Mouse (Mus musculus): ENCODE data around the gene Zfp385a. TPM values are rescaled to one million over a fixed set of nuclear protein-coding genes. Genes with fewer than 3 reads are reported as not detected.
A peak's percentile ranks its signal among the peaks of the same experiment; 100 is the strongest.

Zfp385a gene
- total RNA-seq, 2 experiments from 2014 or later, result 0.30 to 4.2 TPM

DNA sequence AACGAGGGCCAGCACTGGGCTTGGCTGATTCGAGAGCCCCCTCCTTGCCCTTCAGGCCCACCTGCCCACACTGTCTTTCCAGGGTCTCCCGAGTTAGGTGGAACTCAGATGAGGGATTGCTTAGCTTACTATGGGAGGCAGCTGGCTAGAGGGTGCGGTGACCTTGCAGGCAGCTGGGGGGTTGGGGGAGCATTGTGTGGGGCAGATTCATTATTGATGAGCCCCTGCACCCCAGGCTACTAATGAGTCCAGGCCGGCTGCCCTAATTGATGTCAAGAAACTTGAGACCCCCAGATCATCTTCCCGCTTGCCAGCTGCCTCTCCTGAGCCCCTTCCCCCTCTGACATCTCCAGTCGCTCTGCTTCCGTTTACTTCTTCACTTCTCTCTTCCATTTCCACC, 1.7 kb upstream of the Zfp385a start:
- no peak for ATAC-seq (replicated peaks; ENCODE audit: low FRiP score, poor library complexity, severe bottlenecking)

DNA sequence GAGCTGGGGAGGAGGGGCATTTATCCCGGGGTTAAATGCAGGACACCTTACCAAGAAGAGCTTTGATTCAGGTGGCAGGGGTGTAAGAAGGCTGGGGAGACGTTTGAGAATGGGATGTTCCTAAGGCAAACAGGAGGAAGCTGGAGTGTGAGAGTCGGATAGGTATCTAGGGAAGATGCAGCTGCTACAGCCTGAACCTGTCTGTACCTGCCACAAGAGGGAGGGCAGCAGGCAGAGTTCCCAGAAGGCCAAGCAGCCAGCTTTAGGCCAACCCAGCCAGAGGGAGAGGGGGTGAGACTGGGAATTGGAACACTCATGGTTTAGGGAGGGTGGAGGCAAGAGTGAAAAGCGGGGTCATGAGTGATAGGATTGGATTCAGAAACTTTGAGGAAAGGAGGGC, 893 bp upstream of the Zfp385a start:
- no peak for ATAC-seq (replicated peaks; ENCODE audit: low FRiP score, poor library complexity, severe bottlenecking)

DNA sequence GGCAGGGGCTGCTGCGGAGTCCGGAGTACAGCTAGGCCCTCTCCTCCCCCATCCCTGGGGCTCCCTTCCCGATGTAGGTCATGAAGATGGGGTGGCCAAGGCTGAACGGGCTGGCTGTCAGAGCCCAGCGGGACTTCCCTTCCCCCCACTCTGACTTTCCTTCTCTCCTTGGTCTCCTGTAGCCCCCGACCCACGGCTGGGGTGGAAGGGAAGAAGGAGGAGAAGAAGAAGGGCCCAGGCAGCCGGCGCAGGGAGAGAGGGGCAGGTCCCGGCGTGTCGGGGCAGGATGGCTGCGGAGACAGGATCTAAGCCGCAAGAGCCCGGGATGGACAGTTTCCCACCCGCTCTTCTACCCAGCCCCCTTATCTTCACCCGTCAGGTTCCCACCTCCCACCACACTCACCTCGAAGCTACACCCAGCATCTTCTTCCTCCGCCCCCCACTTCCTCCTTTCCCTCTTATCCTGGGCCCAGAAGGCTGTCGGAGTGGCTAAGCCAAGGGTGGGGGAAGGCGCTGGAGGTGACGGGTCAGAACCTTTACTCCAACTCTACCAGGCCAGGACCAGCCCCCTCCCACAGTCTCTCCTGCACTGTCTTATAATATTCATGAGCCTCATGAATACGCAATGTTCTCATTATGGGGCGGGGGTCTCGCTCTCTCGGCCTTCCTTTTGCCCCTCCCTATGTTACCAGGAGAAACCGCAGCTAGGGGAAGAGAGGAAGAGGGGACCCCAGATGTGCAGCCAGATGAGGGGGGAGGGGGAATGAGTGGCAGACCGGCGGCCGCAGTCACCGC, 530 bp downstream of the Zfp385a start:
- ATAC-seq (replicated peaks; ENCODE audit: low FRiP score, poor library complexity, severe bottlenecking), result no peak

DNA sequence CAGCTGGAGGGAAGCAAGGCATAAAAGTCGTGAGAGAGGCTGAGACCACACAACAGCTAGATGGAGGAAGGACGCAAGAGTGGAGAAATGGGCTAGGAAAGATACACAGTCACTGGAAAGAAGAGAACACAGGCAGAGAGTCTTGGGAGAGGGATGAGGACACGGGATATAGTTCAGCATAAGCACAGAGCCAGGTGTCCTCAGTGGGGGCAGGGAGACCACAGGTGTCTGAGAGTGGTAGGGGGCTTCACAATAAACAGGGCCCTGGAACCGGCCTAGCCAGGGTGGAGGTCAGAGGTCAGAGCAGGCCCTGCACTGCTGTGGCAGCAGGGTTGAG, 1.1 kb downstream of the Zfp385a start:
- no peak for ATAC-seq (replicated peaks; ENCODE audit: low FRiP score, poor library complexity, severe bottlenecking)

DNA sequence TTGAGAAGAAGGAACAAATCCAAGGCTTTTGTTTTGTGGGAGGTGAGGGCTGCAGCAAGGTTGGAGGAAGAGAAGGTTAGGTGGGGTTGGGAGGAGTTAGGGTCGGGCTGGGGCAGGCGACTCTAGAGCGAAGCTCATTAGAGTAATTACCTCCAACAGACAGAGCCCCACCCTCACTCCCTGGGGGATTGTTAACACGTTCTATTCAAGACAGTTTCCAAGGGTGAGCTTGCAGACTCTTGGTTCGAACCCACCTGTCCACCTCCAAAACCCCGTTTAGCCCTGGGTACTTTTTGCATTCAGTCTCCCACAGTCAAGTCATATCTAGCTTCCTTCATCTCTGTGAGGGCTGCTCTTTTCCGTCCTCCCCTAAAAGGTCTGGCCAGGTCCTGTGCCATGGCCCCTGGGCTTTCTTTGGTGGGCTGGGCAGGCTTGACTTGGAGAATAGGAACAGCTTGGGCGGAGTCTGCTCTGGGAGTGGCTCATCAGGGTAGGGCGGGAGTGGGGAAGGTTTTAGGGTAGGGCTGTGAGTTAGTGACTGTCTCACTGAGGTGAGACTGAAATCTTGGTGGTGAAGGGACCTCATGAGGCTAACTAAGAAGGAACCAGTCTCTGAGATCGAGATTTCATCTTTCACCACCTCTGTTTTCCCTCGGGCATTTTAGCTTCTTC, 2.8 kb downstream of the Zfp385a start:
- ATAC-seq (replicated peaks; ENCODE audit: low FRiP score, poor library complexity, severe bottlenecking), result no peak

DNA sequence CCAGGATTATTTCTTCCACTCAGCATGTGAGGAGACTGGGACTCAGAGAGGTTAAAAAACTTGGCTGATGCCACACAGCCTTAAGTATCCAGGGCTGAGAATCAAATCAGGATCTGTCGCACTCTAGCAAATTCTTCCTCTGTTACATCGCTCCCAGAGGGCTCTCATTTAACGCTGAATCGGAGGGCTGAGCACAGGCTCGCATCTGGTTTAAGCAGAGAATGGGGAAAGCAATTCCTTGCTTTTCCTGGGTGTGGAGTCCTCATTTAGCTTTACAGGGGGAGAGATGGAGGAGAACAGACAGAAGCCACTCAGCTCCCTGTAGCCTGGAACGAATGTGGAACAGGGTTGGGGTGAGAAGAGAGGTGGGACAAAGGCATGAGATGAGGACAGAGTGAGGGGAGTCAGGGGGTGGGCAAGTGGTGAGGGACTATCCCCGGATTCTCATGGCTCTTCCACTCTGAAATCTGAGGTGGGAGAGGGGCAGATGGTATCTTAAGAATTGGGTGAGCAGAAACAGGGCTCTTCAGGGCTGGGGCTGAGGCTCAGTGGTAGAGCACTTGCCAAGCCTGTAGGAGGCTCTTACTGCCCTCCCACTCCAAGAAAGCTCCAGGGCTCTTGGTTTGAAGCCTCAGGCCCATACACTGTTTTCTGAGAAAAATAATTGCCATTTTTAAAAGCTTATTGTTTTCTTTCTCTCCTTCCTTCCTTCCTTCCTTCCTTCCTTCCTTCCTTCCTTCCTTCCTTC, 4.2 kb downstream of the Zfp385a start:
- no peak for ATAC-seq (replicated peaks; ENCODE audit: low FRiP score, poor library complexity, severe bottlenecking)

DNA sequence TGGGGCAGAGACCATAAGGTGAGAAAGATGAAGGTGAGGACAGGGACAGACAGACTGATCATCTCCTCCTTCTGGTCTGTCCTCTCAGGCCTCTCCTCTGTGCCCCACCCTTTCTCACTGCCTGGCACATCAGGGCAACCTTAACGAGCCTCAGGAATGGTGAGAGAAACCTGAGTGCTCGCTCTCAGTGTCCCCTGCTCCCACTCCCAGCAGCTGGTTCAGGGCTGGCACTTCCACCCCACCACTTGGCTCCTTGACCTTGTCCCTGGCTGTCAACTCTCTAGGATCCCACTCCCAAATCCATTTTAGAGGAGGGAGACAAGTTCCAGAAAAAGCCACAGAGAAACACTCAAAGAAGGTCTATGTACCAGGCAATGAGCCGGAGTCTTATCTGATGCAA, 4.9 kb downstream of the Zfp385a start:
- no peak for ATAC-seq (replicated peaks; ENCODE audit: low FRiP score, poor library complexity, severe bottlenecking)

DNA sequence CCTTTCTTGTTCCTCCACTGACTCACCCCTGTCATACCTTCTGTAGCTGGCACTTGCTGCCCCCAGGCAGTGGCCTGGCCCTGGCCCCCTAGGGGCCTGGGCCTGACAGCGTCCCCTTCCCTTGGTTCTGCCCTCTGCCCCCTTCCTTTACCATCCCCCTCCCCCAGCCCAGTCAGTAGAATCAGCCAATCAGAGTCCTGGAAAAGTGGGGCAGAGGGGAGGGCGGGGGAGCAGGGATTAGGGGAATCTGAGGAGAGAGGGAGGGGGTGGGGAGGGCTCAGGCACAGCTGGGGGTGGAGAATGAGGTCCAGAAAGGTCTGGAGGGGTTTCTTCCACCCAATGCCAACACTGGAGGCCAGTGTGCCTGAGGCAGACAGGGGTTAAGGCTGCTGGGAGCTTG, 5.7 kb downstream of the Zfp385a start:
- ATAC-seq (replicated peaks; ENCODE audit: low FRiP score, poor library complexity, severe bottlenecking), result no peak

DNA sequence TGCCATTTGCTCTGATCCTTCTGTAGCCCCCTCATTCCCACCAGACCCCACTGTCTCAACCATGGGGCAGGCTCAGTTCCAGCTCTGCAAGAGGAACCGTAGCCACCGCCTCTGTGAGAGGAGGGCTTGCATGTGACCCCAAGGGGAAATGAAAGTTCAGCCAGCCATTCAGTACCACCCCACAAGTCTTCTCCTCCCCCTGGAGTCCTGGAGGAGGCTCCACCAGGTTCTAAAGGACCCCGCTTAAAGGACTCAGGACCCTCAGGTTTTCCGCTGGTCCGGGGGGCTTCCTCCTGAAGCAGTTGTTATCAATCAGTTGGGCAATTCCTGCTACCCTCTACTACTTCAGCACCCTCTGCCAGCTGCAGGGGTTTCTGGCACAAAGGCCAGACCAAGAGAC, 6.2 kb downstream of the Zfp385a start:
- no peak for ATAC-seq (replicated peaks; ENCODE audit: low FRiP score, poor library complexity, severe bottlenecking)

DNA sequence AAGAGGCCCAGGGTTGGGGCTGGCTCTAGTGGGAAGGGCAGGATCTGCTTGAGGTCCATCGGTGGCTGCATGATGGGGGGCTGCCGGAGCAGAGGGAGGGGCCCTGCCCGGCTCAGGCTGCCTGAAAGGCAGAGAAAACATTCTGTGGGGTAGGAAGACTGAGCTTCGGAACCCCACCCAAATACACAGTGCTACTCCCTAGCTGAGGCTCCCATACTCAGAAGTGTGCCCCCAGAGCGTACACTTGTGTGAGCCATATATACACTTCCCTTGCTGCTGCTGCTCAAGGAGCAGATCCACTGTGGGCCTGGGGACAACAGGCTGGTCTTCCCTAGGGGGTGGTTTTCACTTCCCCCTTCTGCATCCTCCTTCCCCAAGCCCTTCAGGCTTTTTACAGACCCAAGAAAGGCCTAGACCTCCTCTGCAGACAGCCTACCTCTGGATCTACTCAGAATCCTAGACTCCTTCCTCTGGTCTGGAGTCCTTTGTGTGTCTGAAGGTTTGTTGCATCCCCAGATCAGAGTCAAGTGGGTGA, 6.7 kb downstream of the Zfp385a start:
- ATAC-seq (replicated peaks; ENCODE audit: low FRiP score, poor library complexity, severe bottlenecking), result no peak

DNA sequence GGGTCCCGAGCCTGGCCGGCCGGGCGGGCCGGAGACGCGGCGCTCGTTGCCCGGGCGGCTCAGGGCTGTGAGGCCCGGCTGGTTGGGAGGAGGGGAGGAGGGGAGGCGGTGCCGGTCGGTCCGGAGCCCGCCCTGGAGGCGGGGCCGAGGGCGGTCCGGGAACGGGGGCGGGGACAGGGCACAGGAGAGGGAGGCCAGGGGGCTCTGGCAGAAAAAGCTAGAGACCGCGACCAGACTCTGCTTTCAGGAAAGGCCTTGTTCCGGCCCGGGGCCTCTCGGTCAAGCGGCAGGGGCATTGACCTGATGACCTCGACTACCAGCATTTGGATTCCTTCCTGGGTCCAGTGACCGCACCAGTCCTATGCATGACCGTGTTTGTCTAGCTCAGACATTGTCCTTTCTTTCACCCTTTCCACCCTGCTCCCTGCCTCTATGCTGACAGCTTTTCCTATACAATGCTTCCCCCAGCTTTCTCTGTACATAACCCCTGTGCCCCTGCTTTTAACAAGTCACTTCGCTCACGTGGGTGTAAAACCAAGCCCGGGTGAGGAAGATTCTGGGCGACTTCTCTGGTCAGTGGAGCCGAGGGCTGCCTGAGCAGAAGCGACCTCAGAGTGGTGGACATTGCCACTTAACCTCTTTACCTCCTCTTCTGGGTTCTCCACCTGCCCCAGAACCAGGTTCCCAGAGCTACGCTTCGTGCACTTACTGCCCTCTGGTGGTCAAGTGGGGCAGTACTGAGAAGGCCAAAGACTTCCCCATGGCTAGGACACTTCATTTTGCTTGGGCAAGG, 16.2 kb downstream of the Zfp385a start:
- peak; percentile 93 for ATAC-seq (replicated peaks; ENCODE audit: low FRiP score, poor library complexity, severe bottlenecking)

DNA sequence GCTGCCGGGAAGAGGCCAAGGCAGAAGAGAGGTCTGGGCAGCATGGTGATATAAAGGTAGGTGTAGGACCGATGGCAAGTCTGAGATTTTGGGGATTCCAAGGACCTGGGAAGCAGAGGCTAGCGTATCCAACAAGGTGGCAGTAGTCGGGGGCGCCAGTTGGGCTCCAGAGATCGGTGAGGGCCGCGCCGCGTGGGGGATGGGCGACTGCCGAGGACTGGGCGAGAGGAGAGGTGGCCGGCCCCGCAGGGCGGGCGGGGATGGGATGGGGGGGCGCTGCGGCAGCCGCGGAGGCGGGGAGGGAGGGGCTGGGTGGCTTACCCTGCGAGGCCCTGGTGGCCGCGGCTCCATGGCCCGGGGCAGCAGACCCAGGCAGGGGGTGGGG, 16.8 kb downstream of the Zfp385a start:
- ATAC-seq (replicated peaks; ENCODE audit: low FRiP score, poor library complexity, severe bottlenecking), result no peak

DNA sequence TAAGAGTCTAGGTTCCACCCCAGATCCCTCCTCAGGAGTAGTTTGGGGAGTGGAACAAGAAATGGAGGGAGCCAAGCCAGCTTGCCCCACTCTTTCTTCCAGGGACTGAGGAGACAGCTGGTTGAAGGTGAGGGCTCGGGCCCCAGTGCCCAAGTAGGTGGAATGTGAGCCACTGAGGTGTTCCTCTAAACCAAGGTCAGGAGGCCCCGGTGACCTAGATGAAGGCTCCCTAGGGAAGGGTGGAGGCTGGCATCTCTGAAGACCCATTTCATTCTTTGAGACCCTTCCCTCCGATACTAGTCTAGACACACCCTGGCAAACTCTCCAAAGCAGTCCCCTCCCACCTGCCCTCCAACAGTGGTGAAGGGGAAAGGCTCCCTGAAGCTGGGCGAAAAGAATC, 17.5 kb downstream of the Zfp385a start:
- ATAC-seq (replicated peaks; ENCODE audit: low FRiP score, poor library complexity, severe bottlenecking), result no peak

DNA sequence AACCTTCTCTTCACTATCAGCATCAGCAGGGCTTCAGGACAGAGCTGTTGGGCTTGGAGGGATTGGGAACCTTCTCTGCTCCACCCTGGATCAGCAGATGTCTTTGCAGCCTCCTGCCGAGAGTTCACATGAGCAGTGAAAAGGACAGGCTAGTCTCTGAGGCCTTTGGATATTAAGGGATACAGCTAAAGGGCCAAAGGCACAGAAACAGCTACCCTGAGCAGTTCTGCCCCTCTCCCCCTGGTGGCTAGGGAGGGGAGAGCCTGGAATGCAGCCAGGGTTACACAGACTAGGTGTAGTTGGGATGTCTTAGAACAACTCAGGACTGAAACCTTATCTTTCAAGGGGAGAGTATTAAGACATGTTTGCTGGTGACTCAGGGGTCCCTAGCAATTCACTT, 18.8 kb downstream of the Zfp385a start:
- ATAC-seq (replicated peaks; ENCODE audit: low FRiP score, poor library complexity, severe bottlenecking), result no peak

DNA sequence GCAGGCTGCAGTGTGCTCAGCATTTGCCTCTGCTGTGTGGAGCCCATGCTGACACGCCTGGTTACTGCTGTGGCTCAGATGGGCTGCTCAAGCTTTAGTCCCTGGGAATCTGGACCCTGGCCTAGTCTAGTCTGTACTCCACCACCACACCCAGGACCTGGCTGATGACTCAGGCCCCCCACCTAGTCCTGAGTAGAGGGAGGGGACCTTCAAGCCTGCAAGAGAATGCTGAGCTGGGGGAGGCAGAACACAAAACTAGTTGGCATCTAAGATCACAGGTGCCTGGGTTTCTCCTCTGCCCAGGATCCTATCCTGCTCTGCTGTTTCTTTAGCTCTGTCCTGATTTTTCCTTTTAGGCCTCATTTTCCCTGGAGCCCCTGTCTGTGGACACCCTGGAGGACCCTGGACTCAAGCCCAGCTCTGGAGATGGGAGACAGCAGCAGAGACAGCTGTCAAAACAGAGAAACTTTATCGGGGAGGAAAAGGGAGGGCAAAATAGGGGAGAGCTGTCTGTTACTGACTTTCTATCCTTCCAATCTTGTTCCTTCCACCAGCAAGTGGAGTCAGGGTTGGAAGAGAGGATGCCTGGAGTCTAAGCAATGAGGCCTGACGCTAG, 21.6 kb downstream of the Zfp385a start:
- ATAC-seq (replicated peaks; ENCODE audit: low FRiP score, poor library complexity, severe bottlenecking), result no peak

DNA sequence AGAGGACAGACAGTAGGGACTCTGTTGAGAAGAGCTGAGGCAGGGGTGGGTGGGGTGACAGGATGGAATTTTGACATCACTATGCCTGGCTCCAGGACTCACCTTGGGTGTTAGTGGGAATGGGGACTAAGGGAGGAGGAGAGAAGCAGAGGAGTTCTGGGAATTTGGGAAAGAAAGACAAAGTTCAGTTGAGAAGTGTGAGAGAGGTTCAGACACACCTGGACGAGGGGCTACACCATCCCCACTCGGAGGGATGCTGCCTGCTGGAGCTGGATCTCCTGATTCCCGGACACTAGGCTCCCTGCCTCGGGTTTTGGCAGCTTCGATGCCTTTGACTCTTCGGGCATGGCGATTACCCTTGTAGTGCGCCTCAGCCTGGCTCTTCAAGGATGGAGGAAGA, 22.2 kb downstream of the Zfp385a start:
- no peak for ATAC-seq (replicated peaks; ENCODE audit: low FRiP score, poor library complexity, severe bottlenecking)

DNA sequence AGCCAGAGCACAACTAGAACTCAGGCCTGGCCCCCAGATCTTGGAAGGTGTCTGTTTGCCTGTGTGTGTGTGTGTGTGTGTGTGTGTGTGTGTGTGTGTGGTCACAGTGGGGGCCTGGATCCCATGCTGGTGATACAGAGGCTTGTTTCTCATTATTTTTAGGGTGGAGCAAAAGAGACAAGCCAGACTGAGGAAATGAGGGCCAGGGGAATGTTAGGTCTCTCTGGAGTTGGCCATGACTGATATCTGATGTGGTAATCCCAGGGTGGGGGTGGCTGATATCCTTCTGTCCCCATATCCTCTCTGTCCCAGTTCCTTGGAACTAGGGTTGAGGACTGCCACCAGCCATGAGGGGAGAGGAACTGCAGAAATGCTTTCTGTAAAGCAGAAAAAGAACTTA, 22.8 kb downstream of the Zfp385a start:
- no peak for ATAC-seq (replicated peaks; ENCODE audit: low FRiP score, poor library complexity, severe bottlenecking)

DNA sequence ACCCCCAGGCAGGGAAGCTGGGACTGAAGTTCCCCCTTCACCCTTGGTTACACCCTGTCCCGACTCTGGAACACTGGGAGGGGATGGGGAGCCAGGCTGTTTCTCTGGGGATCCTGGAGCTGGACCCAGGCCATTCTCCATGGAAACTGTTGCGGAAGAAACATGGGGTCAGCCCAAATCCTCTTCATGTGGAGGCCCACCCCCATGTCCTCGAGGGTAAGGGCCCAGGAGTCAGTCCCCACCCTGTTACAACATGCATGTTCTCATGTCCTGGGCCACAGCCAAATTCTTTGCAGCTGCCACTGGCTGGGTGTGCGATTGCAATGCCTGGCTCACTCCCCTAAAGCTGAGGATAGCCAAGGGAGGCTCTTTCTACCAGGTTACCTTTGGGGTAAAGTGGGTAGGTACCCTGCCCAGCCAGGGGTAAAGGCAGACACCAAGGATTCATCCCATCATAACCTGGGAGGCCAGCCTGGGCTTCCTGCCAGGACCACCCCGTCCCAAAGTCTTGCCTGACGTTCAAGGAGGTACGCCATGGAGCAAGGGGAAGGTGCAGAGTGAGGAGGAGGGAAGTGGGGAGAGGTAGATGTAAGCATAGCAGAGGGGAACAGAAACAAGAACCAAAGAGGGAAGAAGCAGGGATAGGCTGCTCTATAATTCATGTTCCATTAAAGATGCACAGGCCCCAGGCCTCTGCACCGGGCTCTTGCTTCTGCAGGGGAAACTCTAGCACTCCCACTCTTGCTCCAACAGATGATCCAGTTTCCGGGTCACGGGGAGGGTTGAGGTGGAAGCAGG, 23.7 kb downstream of the Zfp385a start:
- ATAC-seq (replicated peaks; ENCODE audit: low FRiP score, poor library complexity, severe bottlenecking), result no peak

DNA sequence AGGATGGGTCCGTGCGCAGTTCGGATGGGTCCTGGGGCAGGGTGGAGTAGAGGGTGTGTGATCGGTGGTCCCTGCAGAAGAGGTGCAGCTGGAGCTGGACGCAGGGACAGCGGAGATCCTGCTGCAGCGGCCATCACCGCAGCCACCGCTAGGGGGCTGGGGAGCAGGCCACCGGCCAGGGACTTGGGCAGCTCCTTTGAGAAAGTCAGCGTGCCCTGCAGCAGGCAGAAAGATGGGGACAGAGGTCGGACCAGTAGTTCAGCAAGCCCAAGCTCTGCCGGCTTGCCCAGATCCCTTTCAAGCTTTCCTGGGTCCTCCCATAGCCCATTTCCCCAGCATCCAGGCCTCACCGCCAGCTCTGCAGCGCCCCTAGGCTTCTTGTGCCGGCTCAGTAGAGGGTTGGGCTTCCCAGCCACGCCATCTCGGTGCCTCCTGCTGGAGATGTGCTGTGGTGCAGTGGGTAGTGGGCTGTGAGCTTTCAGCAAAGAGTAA, 24.8 kb downstream of the Zfp385a start:
- peak; percentile 66; the same call in 1 of the 2 replicates for ATAC-seq (replicated peaks; ENCODE audit: low FRiP score, poor library complexity, severe bottlenecking)

Data from erythroid progenitor cell, adult 5-6 weeks (primary cell).